Mouse (Mus musculus) forebrain, embryonic 13.5 days (tissue): ENCODE data around the gene Icmt. TPM values are rescaled to one million over a fixed set of nuclear protein-coding genes. Genes with fewer than 3 reads are reported as not detected.
A peak's percentile ranks its signal among the peaks of the same experiment; 100 is the strongest.

Experiments used
- ATAC-seq: fragments of 200-750 bp; cut with Nextera tagmentation; 2 replicates; pipeline ENCODE4 v1.8.0; 2017
- H3K27ac ChIP-seq: fragments of 300-500 bp; sonication (generic); 2 replicates; pipeline ENCODE4 v1.5.1; 2015; ENCODE audit warnings: inconsistent platforms, mild to moderate bottlenecking, moderate library complexity
- H3K27me3 ChIP-seq: fragments of 300-500 bp; sonication (generic); 2 replicates; pipeline ENCODE4 v1.6.1; 2015; ENCODE audit warnings: mild to moderate bottlenecking, inconsistent platforms
- H3K36me3 ChIP-seq: fragments of 300-500 bp; sonication (generic); 2 replicates; pipeline ENCODE4 v1.6.1; 2015; ENCODE audit warnings: mild to moderate bottlenecking, inconsistent platforms; ENCODE audit not compliant: poor library complexity, severe bottlenecking
- H3K4me1 ChIP-seq: fragments of 300-500 bp; sonication (generic); 2 replicates; pipeline ENCODE4 v1.6.1; 2015; ENCODE audit warnings: inconsistent platforms
- H3K4me2 ChIP-seq: fragments of 300-500 bp; sonication (generic); 2 replicates; pipeline ENCODE4 v1.6.1; 2015; ENCODE audit warnings: inconsistent platforms, mild to moderate bottlenecking, moderate library complexity
- H3K4me3 ChIP-seq: fragments of 300-500 bp; sonication (generic); 2 replicates; pipeline ENCODE4 v1.5.1; 2015; ENCODE audit warnings: mild to moderate bottlenecking, inconsistent platforms
- H3K9ac ChIP-seq: fragments of 300-500 bp; sonication (generic); 2 replicates; pipeline ENCODE4 v1.6.1; 2015; ENCODE audit warnings: mild to moderate bottlenecking, inconsistent platforms
- H3K9me3 ChIP-seq: fragments of 300-500 bp; sonication (generic); replicated peaks from 2 replicates; pipeline ENCODE4 v1.6.1; 2016; ENCODE audit warnings: inconsistent platforms
- WGBS: fragments of 180-500 bp; shearing (Covaris S2); methylation state at CpG from one replicate; pipeline ENCODE4 v1.1.7; 2015; 5-methylcytosine and 5-hydroxymethylcytosine counted together
- polyA plus RNA-seq: library from polyadenylated mRNA; unstranded; fragments of >200 nt; fragmentation: Nextera tagmentation; extraction: Ambion mirVana; gene quantifications from 2 replicates; pipeline ENCODE4 v1.2.1, GENCODE M21; 2015

Gene Icmt
- polyA plus RNA-seq, 1 experiment from 2014 or later, result 13.4 TPM

- no peaks in the 10 kb centered on the region for H3K9me3 ChIP-seq
- H3K27ac ChIP-seq, result no peak overlapping the region
- 82% methylated on average over 6 of the region's 6 CpGs for WGBS
- H3K27me3 ChIP-seq, result no peaks in the 10 kb centered on the region
- H3K4me3 ChIP-seq, result no peak overlapping the region
- H3K4me1 ChIP-seq, result peaks cover 15% of the 10 kb centered on the region
- peaks cover 53% of the 10 kb centered on the region for H3K36me3 ChIP-seq
- no peak overlapping the region for H3K4me2 ChIP-seq
- H3K9ac ChIP-seq, result no peak overlapping the region
- ATAC-seq, result no peak
Observed at GRCm38 (mm10) chr4:152328691-152329090, 31.7 kb downstream of the Icmt start.

DNA sequence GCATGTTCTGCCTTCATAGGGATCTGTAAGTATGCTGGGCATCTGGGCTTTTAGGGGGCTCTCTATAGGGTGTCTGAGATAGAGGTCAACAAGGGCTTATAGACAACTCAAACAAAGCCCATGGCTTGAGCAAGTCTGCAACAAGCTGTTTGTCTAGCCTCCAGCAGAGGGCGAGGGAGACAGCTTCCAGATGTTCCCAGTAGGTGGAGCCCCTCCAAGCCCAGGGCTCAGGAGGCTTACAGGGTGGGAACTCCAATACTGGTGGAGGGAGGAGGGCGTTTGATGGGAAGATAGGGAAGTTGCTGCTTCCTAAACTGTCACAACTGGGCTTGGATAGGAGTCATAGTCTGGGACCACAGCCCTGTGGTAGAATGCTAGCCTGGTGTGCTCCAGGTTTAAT lies 35.9 kb downstream of the Icmt start:
- Histone ChIP-seq H3K27ac (no peak overlapping the region), H3K4me3 (no peak overlapping the region), H3K27me3 (peaks cover 6% of the 10 kb centered on the region; the same call in 1 of the 2 replicates), H3K4me2 (no peak overlapping the region), H3K4me1 (no peaks in the 10 kb centered on the region), H3K36me3 (peaks cover 77% of the 10 kb centered on the region), H3K9ac (no peak overlapping the region), H3K9me3 (no peaks in the 10 kb centered on the region)
- peak; percentile 62 for ATAC-seq
- WGBS, result 42% methylated on average over 2 of the region's 2 CpGs

GRCm38 (mm10) chr4:152333587-152333986 lies 36.6 kb downstream of the Icmt start:
- Histone ChIP-seq H3K27me3 (peaks cover 10% of the 10 kb centered on the region; the same call in 1 of the 2 replicates), H3K4me2 (no peak overlapping the region), H3K4me3 (no peak overlapping the region), H3K4me1 (peaks cover 5% of the 10 kb centered on the region), H3K27ac (no peak overlapping the region), H3K9me3 (no peaks in the 10 kb centered on the region), H3K36me3 (peaks cover 75% of the 10 kb centered on the region), H3K9ac (no peak overlapping the region)
- WGBS, result 92% methylated on average over 12 of the region's 12 CpGs
- no peak for ATAC-seq

- ATAC-seq, result no peak
- Histone ChIP-seq H3K9me3 (no peaks in the 10 kb centered on the region), H3K9ac (no peak overlapping the region), H3K4me3 (no peak overlapping the region), H3K4me2 (no peak overlapping the region), H3K27ac (no peak overlapping the region), H3K27me3 (peaks cover 36% of the 10 kb centered on the region), H3K36me3 (peaks cover 33% of the 10 kb centered on the region), H3K4me1 (peaks cover 28% of the 10 kb centered on the region)
- WGBS, result 18% methylated on average over 6 of the region's 6 CpGs
Observed at GRCm38 (mm10) chr4:152337772-152338171, 40.7 kb downstream of the Icmt start.

DNA sequence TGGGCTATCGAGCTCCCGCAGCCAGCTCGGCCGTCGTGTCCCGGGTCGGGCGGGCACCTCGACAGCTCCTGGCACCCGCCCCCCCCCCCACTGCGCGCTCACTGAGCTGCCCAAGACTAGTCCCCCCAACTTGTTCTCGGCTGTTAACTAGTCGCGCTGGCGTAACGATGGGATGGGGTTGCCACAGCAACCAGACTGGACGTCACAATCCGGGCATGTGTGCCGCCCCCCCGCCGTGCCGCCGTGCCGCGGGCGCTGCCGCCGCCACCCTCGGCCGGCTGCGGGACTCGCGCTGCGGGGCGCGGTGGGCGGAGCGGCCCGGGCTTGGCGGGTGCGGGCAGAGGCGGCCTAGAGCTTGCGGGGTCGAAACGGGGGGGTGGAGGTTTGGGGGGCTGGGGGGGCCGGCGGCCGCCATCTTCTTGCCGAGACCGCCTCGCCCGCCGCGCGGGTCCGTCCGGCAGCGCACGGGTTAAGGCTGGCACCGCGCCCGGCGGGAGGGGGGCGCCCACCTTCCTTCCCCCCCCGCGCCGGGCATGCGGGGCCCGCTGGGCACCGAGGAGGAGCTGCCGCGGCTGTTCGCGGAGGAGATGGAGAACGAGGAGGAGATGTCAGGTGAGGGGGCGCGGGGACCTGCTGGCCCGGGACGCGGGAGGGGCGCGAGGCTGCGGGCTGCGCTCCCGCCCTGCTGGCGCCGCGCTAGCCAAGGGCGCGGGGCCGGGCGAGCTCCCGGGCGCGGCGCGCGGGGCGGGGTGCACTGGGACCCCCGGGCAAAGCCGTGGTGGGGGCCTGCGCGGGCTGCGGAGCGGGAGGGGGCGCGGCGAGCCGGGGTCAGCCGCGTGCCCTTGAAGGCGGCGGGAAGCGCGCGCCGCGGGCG lies 41.6 kb downstream of the Icmt start, which contains the start of gene Chd5:
TSS of gene Chd5 (plus strand) at position 233 of the 874 bp plus-strand sequence.
- peak within 1 kb of the TSS; percentile 100 for H3K4me2 ChIP-seq
- peak within 1 kb of the TSS; percentile 64 for H3K27ac ChIP-seq
- no peaks in the 10 kb centered on the region for H3K9me3 ChIP-seq
- peaks cover 28% of the 10 kb centered on the region for H3K4me1 ChIP-seq
- under 1% methylated on average over 59 of the region's 120 CpGs for WGBS
- H3K4me3 ChIP-seq, result peak within 1 kb of the TSS; percentile 74
- H3K27me3 ChIP-seq, result peaks cover 40% of the 10 kb centered on the region
- H3K36me3 ChIP-seq, result peaks cover 24% of the 10 kb centered on the region
- H3K9ac ChIP-seq, result peak within 1 kb of the TSS; percentile 82
- ATAC-seq, result peak; percentile 67

DNA sequence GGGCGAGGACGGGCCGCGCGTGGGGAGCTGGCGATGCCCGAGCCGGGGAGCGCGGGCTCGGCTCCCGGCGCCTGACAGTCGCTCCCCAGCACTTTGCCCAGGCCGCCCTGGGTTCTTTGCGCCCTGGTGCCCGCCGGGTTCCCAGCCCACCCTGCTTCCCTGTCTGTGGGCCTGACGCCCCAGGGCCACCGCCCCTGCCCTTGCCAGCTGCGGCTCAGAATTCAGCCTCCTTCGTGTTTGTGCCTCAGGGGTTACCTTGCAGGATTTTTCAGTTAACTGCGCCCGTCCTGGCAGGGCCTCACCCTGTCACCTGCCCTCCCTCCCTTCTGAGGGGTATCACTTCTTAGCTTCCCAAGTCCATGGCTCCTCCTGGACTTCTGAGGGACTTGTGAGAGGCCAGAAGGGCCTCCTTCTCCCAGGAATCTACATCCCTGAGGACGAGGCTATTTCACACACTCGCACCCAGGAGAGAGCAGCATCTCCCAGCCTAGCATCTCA lies 42.3 kb downstream of the Icmt start:
- H3K4me2 ChIP-seq, result peak overlapping the region; percentile 100
- H3K9ac ChIP-seq, result peak overlapping the region; percentile 82
- H3K4me1 ChIP-seq, result peaks cover 28% of the 10 kb centered on the region
- H3K27ac ChIP-seq, result peak overlapping the region; percentile 64
- peak overlapping the region; percentile 74 for H3K4me3 ChIP-seq
- peaks cover 17% of the 10 kb centered on the region for H3K36me3 ChIP-seq
- peak; percentile 5; the same call in 1 of the 2 replicates for ATAC-seq
- peaks cover 45% of the 10 kb centered on the region for H3K27me3 ChIP-seq
- no peaks in the 10 kb centered on the region for H3K9me3 ChIP-seq
- WGBS, result 3% methylated on average over 13 of the region's 26 CpGs

- Histone ChIP-seq H3K4me1 (peaks cover 30% of the 10 kb centered on the region), H3K9ac (no peak overlapping the region), H3K9me3 (no peaks in the 10 kb centered on the region), H3K27ac (no peak overlapping the region), H3K27me3 (peaks cover 45% of the 10 kb centered on the region), H3K4me3 (no peak overlapping the region), H3K4me2 (peak overlapping the region; percentile 100), H3K36me3 (0 out of 2 replicates have a peak, but pooled peaks cover 3% of the 10 kb centered on the region)
- 40% methylated on average over 15 of the region's 15 CpGs for WGBS
- ATAC-seq, result no peak
Observed at GRCm38 (mm10) chr4:152340584-152341284, 43.7 kb downstream of the Icmt start.

GRCm38 (mm10) chr4:152343296-152343695 lies 46.3 kb downstream of the Icmt start:
- no peak overlapping the region for H3K4me2 ChIP-seq
- H3K27me3 ChIP-seq, result peaks cover 39% of the 10 kb centered on the region
- H3K27ac ChIP-seq, result no peak overlapping the region
- WGBS, result 10% methylated on average over 5 of the region's 5 CpGs
- 0 out of 2 replicates have a peak overlapping the region, but pooled peaks have one; percentile 8 for H3K9ac ChIP-seq
- no peak for ATAC-seq
- H3K36me3 ChIP-seq, result no peaks in the 10 kb centered on the region
- peaks cover 30% of the 10 kb centered on the region for H3K4me1 ChIP-seq
- H3K4me3 ChIP-seq, result no peak overlapping the region
- H3K9me3 ChIP-seq, result no peaks in the 10 kb centered on the region

DNA sequence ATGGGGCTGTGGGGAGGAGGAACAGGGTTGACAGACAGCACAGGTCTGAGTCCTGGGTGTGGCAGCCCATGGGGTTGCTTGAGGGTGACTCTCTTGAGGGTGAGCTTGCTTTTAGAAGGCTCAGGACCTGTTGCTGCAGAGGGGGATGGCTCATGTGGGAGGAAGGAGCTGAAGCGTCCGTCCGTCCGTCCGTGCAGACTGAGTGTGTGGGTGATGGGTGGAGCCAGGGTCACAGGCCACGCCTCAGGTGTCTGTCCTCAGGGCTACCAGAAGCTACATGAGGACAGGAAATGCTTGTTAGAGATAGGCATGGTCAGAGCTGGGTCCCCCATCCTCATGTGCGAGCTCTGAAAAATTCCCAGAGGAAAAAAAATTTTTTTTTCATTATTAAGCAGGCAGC lies 47.6 kb downstream of the Icmt start:
- no peak overlapping the region for H3K4me3 ChIP-seq
- H3K27me3 ChIP-seq, result peaks cover 37% of the 10 kb centered on the region
- no peak for ATAC-seq
- H3K9ac ChIP-seq, result no peak overlapping the region
- H3K4me2 ChIP-seq, result no peak overlapping the region
- 64% methylated on average over 7 of the region's 7 CpGs for WGBS
- H3K4me1 ChIP-seq, result peaks cover 33% of the 10 kb centered on the region
- no peaks in the 10 kb centered on the region for H3K36me3 ChIP-seq
- H3K27ac ChIP-seq, result no peak overlapping the region
- H3K9me3 ChIP-seq, result no peaks in the 10 kb centered on the region

DNA sequence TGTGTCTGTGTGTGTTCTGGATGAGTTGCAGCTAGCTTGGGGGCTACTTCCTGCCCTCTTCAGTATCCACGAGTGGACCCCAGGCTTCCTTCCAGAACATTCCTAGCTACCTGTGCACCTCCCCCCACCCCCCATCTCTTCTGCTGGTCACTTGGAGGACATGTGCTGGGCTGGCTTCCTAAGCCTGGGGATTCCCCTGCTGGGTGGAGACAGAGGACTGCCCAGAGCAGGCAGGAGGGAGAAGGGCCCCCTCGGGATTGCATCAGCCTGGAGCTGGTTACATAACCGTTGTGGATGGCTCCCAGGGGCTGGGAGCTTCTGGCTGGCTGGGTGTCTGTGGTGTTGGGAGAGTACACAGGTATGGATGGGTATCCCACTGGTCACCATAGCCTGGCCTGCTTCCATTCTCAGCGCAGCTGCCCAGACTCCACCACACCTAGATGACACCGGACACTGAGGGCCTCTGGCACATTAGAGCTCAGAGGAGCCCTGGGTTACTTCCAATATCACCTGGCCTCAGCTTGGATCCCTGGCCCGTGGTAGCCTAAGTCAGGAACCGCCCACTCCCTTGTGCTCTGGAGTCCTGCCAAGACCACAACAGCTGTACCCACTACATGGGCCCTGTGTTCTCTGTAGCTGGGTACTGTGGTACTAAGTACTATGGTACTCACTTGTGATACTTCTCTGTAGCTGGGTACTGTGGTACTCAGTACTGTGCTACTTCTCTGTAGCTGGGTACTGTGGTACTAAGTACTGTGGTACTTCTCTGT lies 48.3 kb downstream of the Icmt start:
- ATAC-seq, result no peak
- Histone ChIP-seq H3K27ac (no peak overlapping the region), H3K4me3 (no peak overlapping the region), H3K27me3 (peaks cover 30% of the 10 kb centered on the region), H3K9ac (0 out of 2 replicates have a peak overlapping the region, but pooled peaks have one; percentile 18), H3K36me3 (no peaks in the 10 kb centered on the region), H3K9me3 (no peaks in the 10 kb centered on the region), H3K4me2 (no peak overlapping the region), H3K4me1 (peaks cover 33% of the 10 kb centered on the region)
- WGBS, result 60% methylated on average over 7 of the region's 7 CpGs

GRCm38 (mm10) chr4:152349837-152350381 lies 52.9 kb downstream of the Icmt start:
- ATAC-seq, result peak; percentile 80
- peak overlapping the region; percentile 93 for H3K27ac ChIP-seq
- WGBS, result 7% methylated on average over 17 of the region's 17 CpGs
- H3K9me3 ChIP-seq, result no peaks in the 10 kb centered on the region
- peaks cover 37% of the 10 kb centered on the region; the same call in 1 of the 2 replicates for H3K27me3 ChIP-seq
- H3K4me3 ChIP-seq, result peak overlapping the region; percentile 16; the same call in 1 of the 2 replicates
- H3K36me3 ChIP-seq, result no peaks in the 10 kb centered on the region
- H3K9ac ChIP-seq, result peak overlapping the region; percentile 59; the same call in 1 of the 2 replicates
- H3K4me1 ChIP-seq, result peaks cover 46% of the 10 kb centered on the region
- H3K4me2 ChIP-seq, result peak overlapping the region; percentile 54
